Mouse (Mus musculus): ENCODE data around the gene Chsy1. TPM values are rescaled to one million over a fixed set of nuclear protein-coding genes. Genes with fewer than 3 reads are reported as not detected.

Gene Chsy1
- polyA plus RNA-seq, 1 experiment: 17.2 TPM

DNA sequence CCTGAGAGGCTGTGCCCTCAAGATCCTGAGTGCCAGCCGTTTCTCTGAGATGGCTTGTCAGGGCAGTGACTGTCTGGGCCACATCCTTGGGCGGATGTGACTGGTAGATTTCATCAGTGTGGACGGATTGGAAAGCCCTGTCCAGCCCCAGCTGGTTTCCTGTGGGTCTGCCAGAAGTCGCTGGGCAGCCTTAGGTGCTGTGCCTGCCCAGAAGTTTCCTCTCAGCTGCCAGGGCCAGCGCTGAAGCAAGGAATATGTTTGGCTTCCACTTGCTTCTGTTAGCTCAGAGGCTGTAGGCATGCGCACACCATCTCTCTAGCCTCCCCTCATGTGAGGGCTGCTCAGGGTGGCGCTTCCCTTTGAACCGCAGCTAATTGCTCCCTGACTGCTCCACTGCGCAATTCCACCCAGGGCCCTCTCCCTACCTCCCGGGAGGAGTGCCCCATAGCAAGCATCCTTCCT lies 69.8 kb downstream of the Chsy1 start:
- H3K4me2 ChIP-seq (ENCODE audit: low read depth): peak overlapping the region; percentile 36

DNA sequence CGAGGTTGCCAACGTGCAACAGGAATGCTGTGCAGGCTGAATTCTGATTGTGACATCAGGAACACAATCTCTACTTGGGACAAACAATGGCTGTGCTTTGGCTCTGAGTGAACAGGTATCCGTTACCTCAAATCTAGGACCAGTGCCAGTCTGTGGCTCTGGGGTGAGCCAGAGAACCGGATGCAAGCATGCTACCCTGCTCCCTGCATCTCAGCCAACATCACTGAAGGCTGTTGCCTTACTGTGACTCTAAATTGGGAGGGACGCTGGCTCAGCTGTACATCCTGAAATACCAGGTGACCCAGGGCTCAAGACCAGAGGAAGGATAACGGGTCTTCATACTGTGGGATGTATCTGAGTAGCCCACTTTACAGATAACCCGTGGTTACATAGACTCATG lies 70.4 kb downstream of the Chsy1 start:
- peak overlapping the region; percentile 36 for H3K4me2 ChIP-seq (ENCODE audit: low read depth)
- H3K27me3 ChIP-seq (ENCODE audit: control insufficient read depth, insufficient read depth, insufficient read length): no peaks in the 10 kb centered on the region
- no peak overlapping the region for H3K4me3 ChIP-seq
- H3K79me2 ChIP-seq (ENCODE audit: control insufficient read depth, insufficient read depth): no peaks in the 10 kb centered on the region
- H3K36me3 ChIP-seq (ENCODE audit: control insufficient read depth, insufficient read depth): no peaks in the 10 kb centered on the region
- no peak overlapping the region for H3ac ChIP-seq (ENCODE audit: control insufficient read depth, insufficient read length)
- no peak for TF ChIP-seq MYOD1 (IDR thresholded peaks at IDR 0.05; ENCODE audit: control insufficient read depth in 1 of 3, insufficient read length in 2 of 3, low read depth in 2 of 3)
- TF ChIP-seq TCF3 (IDR thresholded peaks at IDR 0.05; ENCODE audit: insufficient read length, low read depth): no peak
- no peak for TF ChIP-seq MYOG (IDR thresholded peaks at IDR 0.05; ENCODE audit: control insufficient read depth in 1 of 3, insufficient read depth in 1 of 3, insufficient read length in 2 of 3, low read depth in 2 of 3)
- TF ChIP-seq SRF (IDR thresholded peaks at IDR 0.05; ENCODE audit: control insufficient read depth, insufficient read length, low read depth): no peak

More for the DNA sequence above, 69.8 kb downstream of the Chsy1 start:
- no peaks in the 10 kb centered on the region for H3K27me3 ChIP-seq (ENCODE audit: control insufficient read depth, insufficient read depth, insufficient read length)
- no peak overlapping the region for H3ac ChIP-seq (ENCODE audit: control insufficient read depth, insufficient read length)
- TF ChIP-seq POLR2AphosphoS2 (IDR thresholded peaks at IDR 0.05; ENCODE audit: insufficient read length, low read depth) (peak; percentile 11), REST (IDR thresholded peaks at IDR 0.05; ENCODE audit: insufficient read depth, insufficient read length) (no peak), MYOD1 (IDR thresholded peaks at IDR 0.05; ENCODE audit: control insufficient read depth in 1 of 3, insufficient read length in 2 of 3, low read depth in 2 of 3) (peak in 1 of 3 experiments; percentile 59), MYOG (IDR thresholded peaks at IDR 0.05; ENCODE audit: control insufficient read depth in 1 of 3, insufficient read depth in 1 of 3, insufficient read length in 2 of 3, low read depth in 2 of 3) (peak in 1 of 3 experiments; percentile 55), SRF (IDR thresholded peaks at IDR 0.05; ENCODE audit: control insufficient read depth, insufficient read length, low read depth) (no peak), USF1 (IDR thresholded peaks at IDR 0.05; ENCODE audit: low read depth) (no peak), CEBPB (IDR thresholded peaks at IDR 0.05; ENCODE audit: insufficient read depth, poor library complexity, severe bottlenecking) (0 out of 2 replicates have a peak, but pooled peaks have one; percentile 42), POLR2A (IDR thresholded peaks at IDR 0.05; ENCODE audit: insufficient read length, low read depth) (peak; percentile 13), TCF3 (IDR thresholded peaks at IDR 0.05; ENCODE audit: insufficient read length, low read depth) (no peak), E2F4 (IDR thresholded peaks at IDR 0.05; ENCODE audit: insufficient read depth) (no peak), MAX (IDR thresholded peaks at IDR 0.05; ENCODE audit: low read depth) (no peak), TCF12 (IDR thresholded peaks at IDR 0.05; ENCODE audit: insufficient read depth, poor library complexity, severe bottlenecking) (peak; percentile 24)
- no peaks in the 10 kb centered on the region for H3K79me2 ChIP-seq (ENCODE audit: control insufficient read depth, insufficient read depth)
- H3K36me3 ChIP-seq (ENCODE audit: control insufficient read depth, insufficient read depth): peaks cover 5% of the 10 kb centered on the region
- no peak overlapping the region for H3K4me3 ChIP-seq

DNA sequence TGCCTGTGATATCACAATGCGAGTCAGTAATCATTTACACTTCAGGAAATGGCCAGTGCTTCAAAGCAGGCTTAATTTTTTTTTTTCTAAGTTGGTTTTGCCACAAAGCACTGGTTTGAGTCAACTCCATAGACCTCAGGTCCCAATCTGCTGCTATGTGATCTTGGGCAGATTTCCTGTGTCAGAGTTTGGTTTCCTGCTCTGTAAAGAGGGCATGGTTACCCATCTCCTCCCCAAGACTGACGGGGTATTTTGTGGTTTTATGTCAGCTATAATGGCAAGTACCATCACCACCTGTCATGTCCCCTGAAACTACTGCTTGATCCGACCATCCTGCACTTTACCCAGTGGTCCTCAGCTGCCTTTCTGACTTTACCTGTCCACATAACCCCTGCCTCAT lies 70.9 kb downstream of the Chsy1 start:
- no peak overlapping the region for H3ac ChIP-seq (ENCODE audit: control insufficient read depth, insufficient read length)
- no peaks in the 10 kb centered on the region for H3K79me2 ChIP-seq (ENCODE audit: control insufficient read depth, insufficient read depth)
- TF ChIP-seq TCF12 (IDR thresholded peaks at IDR 0.05; ENCODE audit: insufficient read depth, poor library complexity, severe bottlenecking) (no peak), MYOG (IDR thresholded peaks at IDR 0.05; ENCODE audit: control insufficient read depth in 1 of 3, insufficient read depth in 1 of 3, insufficient read length in 2 of 3, low read depth in 2 of 3) (no peak), E2F4 (IDR thresholded peaks at IDR 0.05; ENCODE audit: insufficient read depth) (no peak), MYOD1 (IDR thresholded peaks at IDR 0.05; ENCODE audit: control insufficient read depth in 1 of 3, insufficient read length in 2 of 3, low read depth in 2 of 3) (peak in 2 of 3 experiments; percentile 17 to 71)
- no peak overlapping the region for H3K4me3 ChIP-seq
- no peaks in the 10 kb centered on the region for H3K36me3 ChIP-seq (ENCODE audit: control insufficient read depth, insufficient read depth)
- H3K4me2 ChIP-seq (ENCODE audit: low read depth): peak overlapping the region; percentile 36
- no peaks in the 10 kb centered on the region for H3K27me3 ChIP-seq (ENCODE audit: control insufficient read depth, insufficient read depth, insufficient read length)

DNA sequence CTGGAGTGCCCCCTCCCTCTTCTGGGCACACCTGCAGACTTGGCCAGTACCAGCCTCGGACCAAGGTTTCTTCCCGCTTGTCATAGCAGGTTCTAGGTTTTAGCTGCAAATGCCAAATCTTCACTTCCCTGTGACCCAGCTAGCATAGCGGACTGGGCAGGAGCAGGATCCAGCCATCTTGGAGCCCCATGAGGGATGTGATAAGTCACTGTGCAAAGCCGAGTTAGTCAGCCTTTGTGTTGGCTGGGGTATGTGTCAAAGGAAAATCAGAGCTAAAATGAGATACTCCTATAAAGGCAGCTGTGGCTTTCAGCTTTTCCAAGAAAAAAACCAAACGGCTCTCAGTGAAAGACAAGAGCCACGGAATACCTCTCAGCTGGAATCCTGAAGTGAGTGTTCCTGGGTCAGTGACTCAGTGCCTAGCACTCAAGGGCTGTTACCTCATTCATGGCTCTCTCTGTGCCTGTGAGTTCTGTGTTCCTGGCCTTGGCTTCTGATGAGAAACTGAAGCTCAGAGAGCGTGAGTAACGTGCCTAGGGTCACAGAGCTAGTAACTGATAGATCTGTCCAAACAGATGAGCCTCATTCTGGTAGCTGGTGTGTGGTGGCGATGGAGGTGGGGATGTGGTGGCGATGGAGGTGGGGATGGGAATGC lies 71.5 kb downstream of the Chsy1 start:
- Histone ChIP-seq H3ac (ENCODE audit: control insufficient read depth, insufficient read length) (no peak overlapping the region), H3K4me3 (no peak overlapping the region), H3K79me2 (ENCODE audit: control insufficient read depth, insufficient read depth) (no peaks in the 10 kb centered on the region), H3K36me3 (ENCODE audit: control insufficient read depth, insufficient read depth) (no peaks in the 10 kb centered on the region), H3K4me2 (ENCODE audit: low read depth) (peak overlapping the region; percentile 36), H3K27me3 (ENCODE audit: control insufficient read depth, insufficient read depth, insufficient read length) (no peaks in the 10 kb centered on the region)
- TF ChIP-seq MYOD1 (IDR thresholded peaks at IDR 0.05; ENCODE audit: control insufficient read depth in 1 of 3, insufficient read length in 2 of 3, low read depth in 2 of 3): no peak
- TF ChIP-seq E2F4 (IDR thresholded peaks at IDR 0.05; ENCODE audit: insufficient read depth): no peak
- TF ChIP-seq USF1 (IDR thresholded peaks at IDR 0.05; ENCODE audit: low read depth): no peak
- TF ChIP-seq MYOG (IDR thresholded peaks at IDR 0.05; ENCODE audit: control insufficient read depth in 1 of 3, insufficient read depth in 1 of 3, insufficient read length in 2 of 3, low read depth in 2 of 3): no peak
- no peak for TF ChIP-seq POLR2A (IDR thresholded peaks at IDR 0.05; ENCODE audit: insufficient read length, low read depth)
- no peak for TF ChIP-seq SRF (IDR thresholded peaks at IDR 0.05; ENCODE audit: control insufficient read depth, insufficient read length, low read depth)
- TF ChIP-seq CEBPB (IDR thresholded peaks at IDR 0.05; ENCODE audit: insufficient read depth, poor library complexity, severe bottlenecking): no peak
- no peak for TF ChIP-seq REST (IDR thresholded peaks at IDR 0.05; ENCODE audit: insufficient read depth, insufficient read length)
- no peak for TF ChIP-seq MAX (IDR thresholded peaks at IDR 0.05; ENCODE audit: low read depth)
- no peak for TF ChIP-seq POLR2AphosphoS2 (IDR thresholded peaks at IDR 0.05; ENCODE audit: insufficient read length, low read depth)
- no peak for TF ChIP-seq TCF12 (IDR thresholded peaks at IDR 0.05; ENCODE audit: insufficient read depth, poor library complexity, severe bottlenecking)
- TF ChIP-seq TCF3 (IDR thresholded peaks at IDR 0.05; ENCODE audit: insufficient read length, low read depth): no peak

Measured in myocyte (in vitro differentiated cells).